7 mouse cellular contexts compared by ENCODE assay signal in genomic region chr13:45872041-45872746, GRCm38 (mm10).
DNase-seq lines count a peak whose midpoint lies in the region; ATAC-seq and TF ChIP-seq lines count a peak whose summit lies in the region.

No protein-coding gene starts in this region.

- H3K4me3 ChIP-seq in embryonic facial prominence, embryonic 15.5 days (replicated peaks) = peak overlapping the region; percentile 17; the same call in 1 of the 2 replicates
- no peak overlapping the region for H3K4me3 ChIP-seq in liver, embryonic 14.5 days (ENCODE audit: insufficient read depth in 1 of 2, low read depth in 2 of 2, low read length in 2 of 2)

- 59% methylated on average over 14 of the region's 14 CpGs for WGBS in embryonic facial prominence, embryonic 15.5 days
- WGBS in liver, embryonic 14.5 days (ENCODE audit: insufficient replicate concordance) = 54% methylated on average over 14 of the region's 14 CpGs

- H3K4me1 ChIP-seq in embryonic facial prominence, embryonic 15.5 days = peaks cover 24% of the 10 kb centered on the region
- peaks cover 7 to 19% of the 10 kb centered on the region in 2 experiments for H3K4me1 ChIP-seq in liver, embryonic 14.5 days (replicated peaks; ENCODE audit: control insufficient read depth in 2 of 2, insufficient read depth in 2 of 2, low read length in 1 of 2)

- TF ChIP-seq EP300 in liver, embryonic 14.5 days (IDR thresholded peaks at IDR 0.05; ENCODE audit: low read depth) = no peak

- H3K9me3 ChIP-seq in embryonic facial prominence, embryonic 15.5 days (replicated peaks) = no peaks in the 10 kb centered on the region
- H3K9me3 ChIP-seq in liver, embryonic 14.5 days (ENCODE audit: control insufficient read depth, low read length) = no peaks in the 10 kb centered on the region

- no peaks in the 10 kb centered on the region for H3K27me3 ChIP-seq in embryonic facial prominence, embryonic 15.5 days
- H3K27me3 ChIP-seq in liver, embryonic 14.5 days (ENCODE audit: control insufficient read depth, insufficient read depth, low read length) = no peaks in the 10 kb centered on the region

- TF ChIP-seq CTCF in liver, embryonic 14.5 days (IDR thresholded peaks at IDR 0.05; ENCODE audit: low read depth) = no peak

- H3K27ac ChIP-seq in embryonic facial prominence, embryonic 15.5 days (replicated peaks) = 0 out of 2 replicates have a peak overlapping the region, but pooled peaks have one; percentile 39
- no peak overlapping the region for H3K27ac ChIP-seq in liver, embryonic 14.5 days

- no peaks in the 10 kb centered on the region for H3K36me3 ChIP-seq in embryonic facial prominence, embryonic 15.5 days
- no peaks in the 10 kb centered on the region for H3K36me3 ChIP-seq in liver, embryonic 14.5 days (replicated peaks; ENCODE audit: control insufficient read depth, insufficient read depth, low read depth)

- H3K9ac ChIP-seq in embryonic facial prominence, embryonic 15.5 days = no peak overlapping the region
- peak overlapping the region; percentile 12; the same call in 1 of the 2 replicates for H3K9ac ChIP-seq in liver, embryonic 14.5 days (replicated peaks)

- ATAC-seq in embryonic facial prominence, embryonic 15.5 days (ENCODE audit: insufficient number of reproducible peaks, low FRiP score, low TSS enrichment, low read depth) = no peak
- ATAC-seq in liver, embryonic 14.5 days (ENCODE audit: insufficient read depth) = no peak

- peak overlapping the region; percentile 29 for H3K4me2 ChIP-seq in embryonic facial prominence, embryonic 15.5 days (replicated peaks)
- peak overlapping the region; percentile 34 for H3K4me2 ChIP-seq in liver, embryonic 14.5 days (ENCODE audit: low read depth)

- DNase-seq in spleen, adult 12 weeks (ENCODE audit: low spot score) = peak; percentile 22
- DNase-seq in spleen, postnatal 10 days (ENCODE audit: low spot score in 2 of 2) = no peak
- no peak for DNase-seq in liver, embryonic 14.5 days (ENCODE audit: low read depth in 3 of 3, low spot score in 3 of 3)
- DNase-seq in adipocyte (ENCODE audit: low spot score) = no peak
- DNase-seq in cerebellum, postnatal 10 days = no peak
- no peak for DNase-seq in cerebellum, adult 9-10 months
